Mouse (Mus musculus): ENCODE results near the gene Frat1.

- TF ChIP-seq CTCF (IDR thresholded peaks at IDR 0.05; ENCODE audit: control insufficient read depth, insufficient read depth, low read length) (no peak), POLR2A (IDR thresholded peaks at IDR 0.05; ENCODE audit: borderline replicate concordance, control insufficient read depth, low read depth, low read length) (peak; percentile 47; the same call in 1 of the 2 replicates)
These were observed 18.5 kb downstream of the Frat1 start, which contains the start of gene Frat2 for GRCm38 (mm10) chr19:41847992-41848851.
